Mouse (Mus musculus): ENCODE measurements around the gene Fkbp4. TPM values are rescaled to one million over a fixed set of nuclear protein-coding genes. Genes with fewer than 3 reads are reported as not detected.

Gene Fkbp4
- polyA plus RNA-seq (2016; fragmentation: Nextera tagmentation; extraction: Ambion mirVana) = 548 and 573 TPM in 2 replicates

GRCm38 (mm10) chr6:128438317-128438870 lies at the start of gene Fkbp4:
Gene Fkbp4 (minus strand): TSS chr6:128438677.
- WGBS = under 1% methylated on average over 67 of the region's 67 CpGs
- Histone ChIP-seq H3K27ac (peak within 1 kb of the TSS; percentile 96), H3K36me3 (peaks cover 33% of the 10 kb centered on the region), H3K9me3 (no peaks in the 10 kb centered on the region), H3K9ac (replicated peaks) (peak within 1 kb of the TSS; percentile 98), H3K4me1 (replicated peaks) (peaks cover 20% of the 10 kb centered on the region), H3K4me2 (peak within 1 kb of the TSS; percentile 71), H3K27me3 (no peaks in the 10 kb centered on the region), H3K4me3 (replicated peaks) (peak within 1 kb of the TSS; percentile 97)
- ATAC-seq (ENCODE audit: insufficient number of reproducible peaks, insufficient read depth, low FRiP score, low TSS enrichment, low read depth) = peak; percentile 88

GRCm38 (mm10) chr6:128487736-128488135 lies 49.3 kb upstream of the Fkbp4 start:
- ATAC-seq (ENCODE audit: insufficient number of reproducible peaks, insufficient read depth, low FRiP score, low TSS enrichment, low read depth) = no peak
- Histone ChIP-seq H3K9ac (replicated peaks) (no peak overlapping the region), H3K4me1 (replicated peaks) (no peaks in the 10 kb centered on the region), H3K4me3 (replicated peaks) (no peak overlapping the region), H3K4me2 (no peak overlapping the region), H3K27ac (no peak overlapping the region), H3K36me3 (no peaks in the 10 kb centered on the region), H3K9me3 (no peaks in the 10 kb centered on the region), H3K27me3 (no peaks in the 10 kb centered on the region)
- WGBS = 89% methylated on average over 11 of the region's 11 CpGs

GRCm38 (mm10) chr6:128479463-128480454 lies 41.3 kb upstream of the Fkbp4 start:
- Histone ChIP-seq H3K9me3 (no peaks in the 10 kb centered on the region), H3K4me2 (peak overlapping the region; percentile 39), H3K9ac (replicated peaks) (no peak overlapping the region), H3K36me3 (no peaks in the 10 kb centered on the region), H3K4me3 (replicated peaks) (0 out of 2 replicates have a peak overlapping the region, but pooled peaks have one; percentile 2), H3K4me1 (replicated peaks) (no peaks in the 10 kb centered on the region), H3K27ac (no peak overlapping the region), H3K27me3 (no peaks in the 10 kb centered on the region; the same call in 1 of the 2 replicates)
- peak; percentile 65 for ATAC-seq (ENCODE audit: insufficient number of reproducible peaks, insufficient read depth, low FRiP score, low TSS enrichment, low read depth)
- 22% methylated on average over 26 of the region's 26 CpGs for WGBS

GRCm38 (mm10) chr6:128477495-128477894 lies 39.0 kb upstream of the Fkbp4 start:
- Histone ChIP-seq H3K27ac (no peak overlapping the region), H3K4me3 (replicated peaks) (no peak overlapping the region), H3K4me1 (replicated peaks) (no peaks in the 10 kb centered on the region), H3K9ac (replicated peaks) (no peak overlapping the region), H3K36me3 (no peaks in the 10 kb centered on the region), H3K9me3 (no peaks in the 10 kb centered on the region), H3K27me3 (no peaks in the 10 kb centered on the region; the same call in 1 of the 2 replicates), H3K4me2 (no peak overlapping the region)
- 30% methylated on average over 4 of the region's 4 CpGs for WGBS
- ATAC-seq (ENCODE audit: insufficient number of reproducible peaks, insufficient read depth, low FRiP score, low TSS enrichment, low read depth) = no peak

- 85% methylated on average over 6 of the region's 6 CpGs for WGBS
- Histone ChIP-seq H3K4me3 (replicated peaks) (no peak overlapping the region), H3K36me3 (no peaks in the 10 kb centered on the region), H3K4me1 (replicated peaks) (no peaks in the 10 kb centered on the region), H3K27ac (no peak overlapping the region), H3K27me3 (no peaks in the 10 kb centered on the region), H3K4me2 (no peak overlapping the region), H3K9me3 (no peaks in the 10 kb centered on the region), H3K9ac (replicated peaks) (no peak overlapping the region)
- no peak for ATAC-seq (ENCODE audit: insufficient number of reproducible peaks, insufficient read depth, low FRiP score, low TSS enrichment, low read depth)
Measured at GRCm38 (mm10) chr6:128474112-128474511, 35.6 kb upstream of the Fkbp4 start.

GRCm38 (mm10) chr6:128469451-128469850 lies 31.0 kb upstream of the Fkbp4 start:
- 9% methylated on average over 8 of the region's 12 CpGs for WGBS
- peak overlapping the region; percentile 36 for H3K4me2 ChIP-seq
- no peaks in the 10 kb centered on the region for H3K27me3 ChIP-seq
- ATAC-seq (ENCODE audit: insufficient number of reproducible peaks, insufficient read depth, low FRiP score, low TSS enrichment, low read depth) = peak; percentile 42; the same call in 1 of the 2 replicates
- H3K4me1 ChIP-seq (replicated peaks) = no peaks in the 10 kb centered on the region
- H3K4me3 ChIP-seq (replicated peaks) = no peak overlapping the region
- H3K27ac ChIP-seq = no peak overlapping the region
- no peaks in the 10 kb centered on the region for H3K36me3 ChIP-seq
- no peak overlapping the region for H3K9ac ChIP-seq (replicated peaks)
- H3K9me3 ChIP-seq = no peaks in the 10 kb centered on the region

- 52% methylated on average over 2 of the region's 2 CpGs for WGBS
- no peaks in the 10 kb centered on the region for H3K27me3 ChIP-seq
- no peak overlapping the region for H3K27ac ChIP-seq
- H3K9ac ChIP-seq (replicated peaks) = no peak overlapping the region
- no peaks in the 10 kb centered on the region for H3K36me3 ChIP-seq
- no peak overlapping the region for H3K4me2 ChIP-seq
- no peak for ATAC-seq (ENCODE audit: insufficient number of reproducible peaks, insufficient read depth, low FRiP score, low TSS enrichment, low read depth)
- H3K9me3 ChIP-seq = no peaks in the 10 kb centered on the region
- H3K4me1 ChIP-seq (replicated peaks) = no peaks in the 10 kb centered on the region
- H3K4me3 ChIP-seq (replicated peaks) = no peak overlapping the region
Measured at GRCm38 (mm10) chr6:128467298-128467697, 28.8 kb upstream of the Fkbp4 start.

- Histone ChIP-seq H3K36me3 (no peaks in the 10 kb centered on the region), H3K4me1 (replicated peaks) (no peaks in the 10 kb centered on the region), H3K9me3 (no peaks in the 10 kb centered on the region), H3K27me3 (no peaks in the 10 kb centered on the region), H3K4me2 (no peak overlapping the region), H3K4me3 (replicated peaks) (no peak overlapping the region), H3K9ac (replicated peaks) (no peak overlapping the region), H3K27ac (no peak overlapping the region)
- WGBS = 82% methylated on average over 3 of the region's 3 CpGs
- no peak for ATAC-seq (ENCODE audit: insufficient number of reproducible peaks, insufficient read depth, low FRiP score, low TSS enrichment, low read depth)
Measured at GRCm38 (mm10) chr6:128466563-128466962, 28.1 kb upstream of the Fkbp4 start.

GRCm38 (mm10) chr6:128466043-128466442 lies 27.6 kb upstream of the Fkbp4 start:
- no peaks in the 10 kb centered on the region for H3K27me3 ChIP-seq
- WGBS = 75% methylated on average over 7 of the region's 7 CpGs
- ATAC-seq (ENCODE audit: insufficient number of reproducible peaks, insufficient read depth, low FRiP score, low TSS enrichment, low read depth) = no peak
- H3K4me3 ChIP-seq (replicated peaks) = no peak overlapping the region
- no peak overlapping the region for H3K9ac ChIP-seq (replicated peaks)
- H3K4me2 ChIP-seq = no peak overlapping the region
- no peaks in the 10 kb centered on the region for H3K36me3 ChIP-seq
- no peak overlapping the region for H3K27ac ChIP-seq
- no peaks in the 10 kb centered on the region for H3K4me1 ChIP-seq (replicated peaks)
- no peaks in the 10 kb centered on the region for H3K9me3 ChIP-seq

GRCm38 (mm10) chr6:128464996-128465395 lies 26.5 kb upstream of the Fkbp4 start:
- ATAC-seq (ENCODE audit: insufficient number of reproducible peaks, insufficient read depth, low FRiP score, low TSS enrichment, low read depth) = no peak
- no peaks in the 10 kb centered on the region for H3K4me1 ChIP-seq (replicated peaks)
- H3K36me3 ChIP-seq = no peaks in the 10 kb centered on the region
- H3K4me2 ChIP-seq = no peak overlapping the region
- no peak overlapping the region for H3K4me3 ChIP-seq (replicated peaks)
- H3K9me3 ChIP-seq = no peaks in the 10 kb centered on the region
- WGBS = 80% methylated on average over 4 of the region's 4 CpGs
- H3K27me3 ChIP-seq = no peaks in the 10 kb centered on the region
- H3K27ac ChIP-seq = no peak overlapping the region
- no peak overlapping the region for H3K9ac ChIP-seq (replicated peaks)

GRCm38 (mm10) chr6:128461606-128462005 lies 23.1 kb upstream of the Fkbp4 start:
- Histone ChIP-seq H3K4me3 (replicated peaks) (no peak overlapping the region), H3K27ac (no peak overlapping the region), H3K4me2 (no peak overlapping the region), H3K27me3 (no peaks in the 10 kb centered on the region), H3K4me1 (replicated peaks) (no peaks in the 10 kb centered on the region), H3K36me3 (no peaks in the 10 kb centered on the region), H3K9me3 (no peaks in the 10 kb centered on the region), H3K9ac (replicated peaks) (no peak overlapping the region)
- no peak for ATAC-seq (ENCODE audit: insufficient number of reproducible peaks, insufficient read depth, low FRiP score, low TSS enrichment, low read depth)

All from limb, embryonic 12.5 days (tissue).